Mouse (Mus musculus) embryonic facial prominence, embryonic 14.5 days (tissue): Measurements from ENCODE around the gene Cdk6. TPM values are rescaled to one million over a fixed set of nuclear protein-coding genes. Genes with fewer than 3 reads are reported as not detected.

ENCODE experiments used
- ATAC-seq: fragments of 200-750 bp; cut with Nextera tagmentation; 2 replicates; pipeline ENCODE4 v1.8.0; 2017; ENCODE audit warnings: low read depth, moderate number of reproducible peaks, moderate TSS enrichment
- DNase-seq: peaks from one replicate; pipeline ENCODE4 v3.0.0-alpha.2; 2015; ENCODE audit warnings: low spot score
- H3K27ac ChIP-seq: fragments of 300-500 bp; sonication (generic); replicated peaks from 2 replicates; pipeline ENCODE4 v1.5.1; 2014; ENCODE audit warnings: low read depth, mild to moderate bottlenecking, low read length, moderate library complexity
- H3K27me3 ChIP-seq: fragments of 300-500 bp; sonication (generic); replicated peaks from 2 replicates; pipeline ENCODE4 v1.6.1; 2014; ENCODE audit warnings: low read length; ENCODE audit not compliant: control insufficient read depth, insufficient read depth
- H3K36me3 ChIP-seq: fragments of 300-500 bp; sonication (generic); 2 replicates; pipeline ENCODE4 v1.6.1; 2014; ENCODE audit warnings: low read length, mixed read lengths; ENCODE audit not compliant: control insufficient read depth, insufficient read depth
- H3K4me1 ChIP-seq: fragments of 300-500 bp; sonication (generic); 2 replicates; pipeline ENCODE4 v1.6.1; 2014; ENCODE audit warnings: antibody characterized with exemption, low read length; ENCODE audit not compliant: control insufficient read depth, insufficient read depth
- H3K4me2 ChIP-seq: fragments of 300-500 bp; sonication (generic); 2 replicates; pipeline ENCODE4 v1.6.1; 2014; ENCODE audit warnings: low read depth, mild to moderate bottlenecking, low read length, moderate library complexity, mixed read lengths
- H3K4me3 ChIP-seq: fragments of 300-500 bp; sonication (generic); 2 replicates; pipeline ENCODE4 v1.5.1; 2014; ENCODE audit warnings: low read depth, mild to moderate bottlenecking, low read length
- H3K9ac ChIP-seq: fragments of 300-500 bp; sonication (generic); 2 replicates; pipeline ENCODE4 v1.6.1; 2014; ENCODE audit warnings: low read depth, mild to moderate bottlenecking, low read length, moderate library complexity, mixed read lengths
- H3K9me3 ChIP-seq: fragments of 300-500 bp; sonication (generic); 2 replicates; pipeline ENCODE4 v1.6.1; 2016; ENCODE audit warnings: low read length; ENCODE audit not compliant: control insufficient read depth
- WGBS: fragments of 180-500 bp; shearing (Covaris S2); extraction: QIAGEN DNeasy Blood & Tissue Kit; methylation state at CpG from one replicate; pipeline ENCODE4 v1.1.7; 2014; 5-methylcytosine and 5-hydroxymethylcytosine counted together
- polyA plus RNA-seq: library from polyadenylated mRNA; unstranded; fragments of >200 nt; fragmentation: Nextera tagmentation; extraction: Ambion mirVana; gene quantifications from 2 replicates; pipeline ENCODE4 v1.2.1, GENCODE M21; 2014

The Cdk6 gene
- polyA plus RNA-seq, 1 experiment from 2014 or later: 21.3 TPM

- peaks cover 8% of the 10 kb centered on the region; the same call in 1 of the 2 replicates for H3K4me1 ChIP-seq
- no peak overlapping the region for H3K27ac ChIP-seq
- no peak overlapping the region for H3K4me3 ChIP-seq
- ATAC-seq (no peak), DNase-seq (no peak)
- WGBS: 70% methylated on average over 7 of the region's 7 CpGs
- no peaks in the 10 kb centered on the region for H3K36me3 ChIP-seq
- H3K9ac ChIP-seq: no peak overlapping the region
- no peaks in the 10 kb centered on the region for H3K27me3 ChIP-seq
- no peak overlapping the region for H3K4me2 ChIP-seq
- H3K9me3 ChIP-seq: no peaks in the 10 kb centered on the region
Measured at GRCm38 (mm10) chr5:3508480-3509381, 167.4 kb downstream of the Cdk6 start.

GRCm38 (mm10) chr5:3509503-3509902, 168.2 kb downstream of the Cdk6 start:
- H3K27ac ChIP-seq: no peak overlapping the region
- ATAC-seq (no peak), DNase-seq (no peak)
- no peaks in the 10 kb centered on the region for H3K9me3 ChIP-seq
- H3K4me3 ChIP-seq: no peak overlapping the region
- no peak overlapping the region for H3K4me2 ChIP-seq
- H3K4me1 ChIP-seq: peaks cover 8% of the 10 kb centered on the region; the same call in 1 of the 2 replicates
- WGBS: 87% methylated on average over 3 of the region's 3 CpGs
- no peak overlapping the region for H3K9ac ChIP-seq
- no peaks in the 10 kb centered on the region for H3K36me3 ChIP-seq
- H3K27me3 ChIP-seq: no peaks in the 10 kb centered on the region

GRCm38 (mm10) chr5:3511097-3511795, 170.0 kb downstream of the Cdk6 start:
- ATAC-seq (peak; percentile 26; the same call in 1 of the 2 replicates), DNase-seq (peak; percentile 43)
- Histone ChIP-seq H3K27ac (no peak overlapping the region), H3K9ac (no peak overlapping the region), H3K36me3 (no peaks in the 10 kb centered on the region), H3K4me3 (no peak overlapping the region), H3K9me3 (no peaks in the 10 kb centered on the region), H3K27me3 (no peaks in the 10 kb centered on the region), H3K4me2 (no peak overlapping the region), H3K4me1 (peaks cover 8% of the 10 kb centered on the region; the same call in 1 of the 2 replicates)
- WGBS: 56% methylated on average over 10 of the region's 10 CpGs

- Histone ChIP-seq H3K4me3 (no peak overlapping the region), H3K36me3 (no peaks in the 10 kb centered on the region), H3K27me3 (no peaks in the 10 kb centered on the region), H3K4me1 (peaks cover 8% of the 10 kb centered on the region; the same call in 1 of the 2 replicates), H3K27ac (no peak overlapping the region), H3K9me3 (no peaks in the 10 kb centered on the region), H3K9ac (no peak overlapping the region), H3K4me2 (no peak overlapping the region)
- WGBS: 47% methylated on average over 4 of the region's 4 CpGs
- ATAC-seq (no peak; the same call in 1 of the 2 replicates), DNase-seq (no peak)
Measured at GRCm38 (mm10) chr5:3512584-3512983, 171.3 kb downstream of the Cdk6 start.

GRCm38 (mm10) chr5:3514901-3515311, 173.6 kb downstream of the Cdk6 start:
- no peak for DNase-seq
- H3K27me3 ChIP-seq: no peaks in the 10 kb centered on the region
- H3K36me3 ChIP-seq: no peaks in the 10 kb centered on the region
- 65% methylated on average over 8 of the region's 8 CpGs for WGBS
- peaks cover 8% of the 10 kb centered on the region; the same call in 1 of the 2 replicates for H3K4me1 ChIP-seq
- no peak overlapping the region for H3K9ac ChIP-seq
- no peak overlapping the region for H3K4me3 ChIP-seq
- H3K9me3 ChIP-seq: no peaks in the 10 kb centered on the region
- H3K4me2 ChIP-seq: no peak overlapping the region
- no peak overlapping the region for H3K27ac ChIP-seq
- no peak for ATAC-seq

- no peak overlapping the region for H3K27ac ChIP-seq
- H3K9me3 ChIP-seq: no peaks in the 10 kb centered on the region
- H3K9ac ChIP-seq: no peak overlapping the region
- H3K27me3 ChIP-seq: no peaks in the 10 kb centered on the region
- no peak overlapping the region for H3K4me2 ChIP-seq
- H3K4me3 ChIP-seq: no peak overlapping the region
- WGBS: 84% methylated on average over 9 of the region's 9 CpGs
- ATAC-seq: no peak
- H3K36me3 ChIP-seq: no peaks in the 10 kb centered on the region
- peaks cover 7% of the 10 kb centered on the region; the same call in 1 of the 2 replicates for H3K4me1 ChIP-seq
- DNase-seq: no peak
Measured at GRCm38 (mm10) chr5:3515477-3515876, 174.2 kb downstream of the Cdk6 start.

- no peak overlapping the region for H3K27ac ChIP-seq
- ATAC-seq (peak; percentile 63; the same call in 1 of the 2 replicates), DNase-seq (peak; percentile 65)
- no peak overlapping the region for H3K9ac ChIP-seq
- no peak overlapping the region for H3K4me3 ChIP-seq
- H3K27me3 ChIP-seq: no peaks in the 10 kb centered on the region
- H3K36me3 ChIP-seq: peaks cover 5% of the 10 kb centered on the region; the same call in 1 of the 2 replicates
- no peaks in the 10 kb centered on the region for H3K9me3 ChIP-seq
- H3K4me2 ChIP-seq: no peak overlapping the region
- 59% methylated on average over 9 of the region's 9 CpGs for WGBS
- H3K4me1 ChIP-seq: no peaks in the 10 kb centered on the region
Measured at GRCm38 (mm10) chr5:3516481-3517075, 175.3 kb downstream of the Cdk6 start.
